Mouse (Mus musculus) midbrain, embryonic 12.5 days (tissue): Measurements from ENCODE around the gene Zfp800. TPM values are rescaled to one million over a fixed set of nuclear protein-coding genes. Genes with fewer than 3 reads are reported as not detected.

Experiments
- ATAC-seq: fragments of 200-750 bp; cut with Nextera tagmentation; 2 replicates; pipeline ENCODE4 v1.8.0; 2017; ENCODE audit warnings: low read depth, moderate TSS enrichment, moderate library complexity; ENCODE audit not compliant: low FRiP score
- H3K27ac ChIP-seq: fragments of 300-500 bp; sonication (generic); replicated peaks from 2 replicates; pipeline ENCODE4 v1.5.1; 2016; ENCODE audit warnings: mild to moderate bottlenecking
- H3K27me3 ChIP-seq: fragments of 300-500 bp; sonication (generic); 2 replicates; pipeline ENCODE4 v1.6.1; 2016; ENCODE audit warnings: mild to moderate bottlenecking
- H3K36me3 ChIP-seq: fragments of 300-500 bp; sonication (generic); 2 replicates; pipeline ENCODE4 v1.6.1; 2016
- H3K4me1 ChIP-seq: fragments of 300-500 bp; sonication (generic); 2 replicates; pipeline ENCODE4 v1.6.1; 2016
- H3K4me2 ChIP-seq: fragments of 300-500 bp; sonication (generic); replicated peaks from 2 replicates; pipeline ENCODE4 v1.6.1; 2016; ENCODE audit warnings: mild to moderate bottlenecking, moderate library complexity
- H3K4me3 ChIP-seq: fragments of 300-500 bp; sonication (generic); 2 replicates; pipeline ENCODE4 v1.5.1; 2016; ENCODE audit warnings: mild to moderate bottlenecking
- H3K9ac ChIP-seq: fragments of 300-500 bp; sonication (generic); replicated peaks from 2 replicates; pipeline ENCODE4 v1.6.1; 2016; ENCODE audit warnings: mild to moderate bottlenecking, moderate library complexity
- H3K9me3 ChIP-seq: fragments of 300-500 bp; sonication (generic); 2 replicates; pipeline ENCODE4 v1.6.1; 2016; ENCODE audit warnings: mild to moderate bottlenecking
- whole genome bisulfite sequencing: fragments of 180-500 bp; shearing (Covaris S2); methylation state at CpG from one replicate; pipeline ENCODE4 v1.1.7; 2016; 5-methylcytosine and 5-hydroxymethylcytosine counted together
- polyA plus RNA-seq: library from polyadenylated mRNA; unstranded; fragments of >200 nt; fragmentation: Nextera tagmentation; extraction: Ambion mirVana; gene quantifications from 2 replicates; pipeline ENCODE4 v1.2.1, GENCODE M21; 2016

Zfp800 gene
- polyA plus RNA-seq, 1 experiment from 2014 or later = 40.3 TPM

DNA sequence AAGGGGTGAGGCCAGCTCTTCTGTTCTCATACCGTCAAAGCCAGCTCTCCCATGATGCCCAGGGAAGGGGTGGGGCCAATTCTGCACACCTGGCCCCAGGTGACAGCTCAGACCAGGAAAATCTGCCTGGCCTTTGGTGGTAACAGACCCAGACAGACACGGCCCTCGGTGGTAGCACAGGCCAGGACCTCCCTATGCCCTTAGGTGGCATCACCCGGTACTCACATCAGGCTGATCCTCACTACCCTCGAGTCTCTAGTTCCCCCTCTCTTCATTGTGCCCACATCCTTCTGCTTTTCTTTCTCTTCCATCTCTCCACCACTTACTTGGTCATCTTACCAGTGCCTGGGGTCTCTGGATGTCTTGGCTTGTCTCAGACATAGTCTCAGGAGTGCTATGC, 64.1 kb downstream of the Zfp800 start:
- H3K36me3 ChIP-seq = no peaks in the 10 kb centered on the region
- H3K9me3 ChIP-seq = no peaks in the 10 kb centered on the region
- H3K27ac ChIP-seq = no peak overlapping the region
- no peak overlapping the region for H3K4me3 ChIP-seq
- peaks cover 7% of the 10 kb centered on the region; the same call in 1 of the 2 replicates for H3K4me1 ChIP-seq
- no peaks in the 10 kb centered on the region for H3K27me3 ChIP-seq
- 76% methylated on average over 5 of the region's 5 CpGs for WGBS
- H3K9ac ChIP-seq = no peak overlapping the region
- H3K4me2 ChIP-seq = no peak overlapping the region
- ATAC-seq = no peak

- no peaks in the 10 kb centered on the region for H3K36me3 ChIP-seq
- no peaks in the 10 kb centered on the region for H3K9me3 ChIP-seq
- no peak for ATAC-seq
- H3K4me1 ChIP-seq = peaks cover 7% of the 10 kb centered on the region; the same call in 1 of the 2 replicates
- no peak overlapping the region for H3K27ac ChIP-seq
- WGBS = 91% methylated on average over 3 of the region's 3 CpGs
- no peak overlapping the region for H3K9ac ChIP-seq
- no peak overlapping the region for H3K4me3 ChIP-seq
- no peak overlapping the region for H3K4me2 ChIP-seq
- H3K27me3 ChIP-seq = no peaks in the 10 kb centered on the region
Observed at GRCm38 (mm10) chr6:28332546-28332945, 65.3 kb downstream of the Zfp800 start.

GRCm38 (mm10) chr6:28329815-28330214, 68.0 kb downstream of the Zfp800 start:
- Histone ChIP-seq H3K4me2 (no peak overlapping the region), H3K9me3 (no peaks in the 10 kb centered on the region), H3K27ac (no peak overlapping the region), H3K4me3 (no peak overlapping the region), H3K9ac (no peak overlapping the region), H3K27me3 (no peaks in the 10 kb centered on the region), H3K4me1 (peaks cover 7% of the 10 kb centered on the region; the same call in 1 of the 2 replicates), H3K36me3 (no peaks in the 10 kb centered on the region)
- WGBS = 40% methylated on average over 6 of the region's 6 CpGs
- peak; percentile 47; the same call in 1 of the 2 replicates for ATAC-seq

DNA sequence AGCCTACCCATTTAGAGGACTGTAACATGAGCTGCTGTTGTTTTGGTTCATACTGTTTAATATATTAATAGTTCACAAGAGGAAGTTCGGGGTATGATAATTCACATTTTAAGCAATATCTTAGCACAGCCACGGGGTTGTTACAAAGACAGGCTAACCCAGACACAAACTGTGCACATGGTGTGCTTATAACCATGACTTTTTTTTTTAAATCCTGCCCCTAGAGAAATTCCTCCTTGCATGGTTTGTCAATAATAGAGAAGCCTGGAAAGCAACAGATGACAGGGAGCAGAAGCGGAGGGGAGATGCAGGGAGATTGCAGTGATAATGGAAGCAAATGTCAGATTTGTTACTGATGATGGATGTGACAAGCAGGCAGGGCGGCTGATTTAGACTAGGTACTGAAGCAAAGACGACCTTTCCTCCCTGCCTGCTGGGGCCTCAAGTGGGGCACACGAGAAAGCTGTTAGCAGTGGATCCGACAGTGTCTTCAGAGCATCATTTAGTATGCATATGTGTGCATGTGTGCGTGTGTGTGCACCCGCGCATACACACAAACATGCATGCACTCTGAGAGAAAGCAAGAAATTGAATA, 68.7 kb downstream of the Zfp800 start:
- ATAC-seq = 0 out of 2 replicates have a peak, but pooled peaks have one; percentile 56
- Histone ChIP-seq H3K4me3 (no peak overlapping the region), H3K4me1 (peaks cover 7% of the 10 kb centered on the region; the same call in 1 of the 2 replicates), H3K36me3 (no peaks in the 10 kb centered on the region), H3K27me3 (no peaks in the 10 kb centered on the region), H3K4me2 (no peak overlapping the region), H3K9me3 (no peaks in the 10 kb centered on the region), H3K9ac (no peak overlapping the region), H3K27ac (0 out of 2 replicates have a peak overlapping the region, but pooled peaks have one; percentile 6)
- WGBS = 49% methylated on average over 10 of the region's 10 CpGs

DNA sequence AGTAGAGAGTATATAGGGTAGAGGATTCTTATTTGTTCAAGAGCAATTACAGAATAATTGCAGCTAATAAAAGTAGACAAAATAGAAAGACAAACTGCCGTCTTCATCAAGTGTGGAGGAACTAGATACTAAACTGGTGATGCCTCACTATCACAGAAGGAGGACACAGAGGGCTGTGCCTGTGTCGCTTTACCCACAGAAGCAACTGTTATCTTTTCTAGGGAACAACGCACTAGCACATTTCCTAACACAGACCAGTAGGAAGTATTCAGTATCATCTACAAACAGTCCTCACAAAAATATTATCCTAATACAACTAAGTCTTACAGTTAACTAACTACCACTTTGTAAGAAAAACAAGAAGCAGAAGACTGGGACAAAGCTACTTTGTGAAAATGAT, 71.1 kb downstream of the Zfp800 start:
- peaks cover 5% of the 10 kb centered on the region; the same call in 1 of the 2 replicates for H3K9me3 ChIP-seq
- peaks cover 5% of the 10 kb centered on the region; the same call in 1 of the 2 replicates for H3K36me3 ChIP-seq
- peaks cover 7% of the 10 kb centered on the region; the same call in 1 of the 2 replicates for H3K4me1 ChIP-seq
- no peaks in the 10 kb centered on the region for H3K27me3 ChIP-seq
- H3K27ac ChIP-seq = no peak overlapping the region
- H3K4me3 ChIP-seq = no peak overlapping the region
- no peak overlapping the region for H3K9ac ChIP-seq
- H3K4me2 ChIP-seq = no peak overlapping the region
- 90% methylated on average over 3 of the region's 3 CpGs for WGBS
- ATAC-seq = no peak

DNA sequence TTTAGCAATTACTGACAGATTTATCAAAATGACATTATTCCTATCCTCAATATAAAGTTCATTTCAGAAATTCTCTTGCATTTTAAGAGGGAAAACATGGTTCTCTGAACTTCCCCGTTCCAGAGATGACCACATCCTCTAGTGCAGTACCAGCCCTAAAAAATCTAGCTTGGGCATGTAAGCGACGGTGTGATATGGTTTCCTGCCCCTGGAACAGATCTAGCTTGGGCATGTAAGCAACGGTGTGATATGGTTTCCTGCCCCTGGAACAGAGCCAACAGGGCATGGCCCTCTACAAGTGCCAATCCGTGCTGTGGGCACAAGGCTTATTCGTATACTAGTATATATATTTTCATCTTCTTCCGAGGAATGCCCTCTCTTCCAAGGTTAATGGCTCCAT, 75.4 kb downstream of the Zfp800 start:
- Histone ChIP-seq H3K9ac (no peak overlapping the region), H3K4me1 (0 out of 2 replicates have a peak, but pooled peaks cover 2% of the 10 kb centered on the region), H3K9me3 (peaks cover 5% of the 10 kb centered on the region; the same call in 1 of the 2 replicates), H3K27me3 (no peaks in the 10 kb centered on the region), H3K4me2 (no peak overlapping the region), H3K4me3 (no peak overlapping the region), H3K27ac (no peak overlapping the region), H3K36me3 (peaks cover 5% of the 10 kb centered on the region; the same call in 1 of the 2 replicates)
- WGBS = 96% methylated on average over 7 of the region's 7 CpGs
- ATAC-seq = no peak

DNA sequence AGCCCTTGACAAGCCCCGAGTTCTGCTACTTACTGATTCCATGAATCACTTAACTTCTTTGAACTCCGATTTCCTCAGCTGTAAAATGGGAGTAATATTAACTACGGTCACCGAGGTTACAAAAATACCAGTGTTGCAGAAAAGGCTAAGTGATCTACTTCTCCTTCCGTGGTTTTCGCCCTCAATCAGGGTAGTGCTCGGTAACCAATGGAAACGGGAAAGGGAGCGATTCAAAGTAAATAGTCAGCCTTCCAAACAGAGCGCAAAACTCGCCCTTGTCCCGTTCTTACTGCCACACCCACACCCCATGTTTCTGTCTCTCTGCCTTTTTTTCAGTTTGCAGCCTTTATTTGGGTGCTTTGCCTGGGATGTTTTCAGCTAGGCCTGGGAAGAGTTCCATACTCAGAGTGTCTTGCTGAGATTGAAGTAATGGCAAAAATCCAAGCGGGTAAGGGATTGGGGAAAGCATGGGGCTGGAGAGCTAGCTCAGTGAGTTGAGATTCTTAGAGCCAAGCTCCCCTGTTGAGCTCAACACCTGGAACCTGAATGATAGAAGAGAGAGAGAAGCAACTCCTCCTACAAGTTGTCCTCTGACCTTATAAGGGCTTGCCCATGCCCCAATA, 78.0 kb downstream of the Zfp800 start:
- Histone ChIP-seq H3K9ac (no peak overlapping the region), H3K9me3 (peaks cover 5% of the 10 kb centered on the region; the same call in 1 of the 2 replicates), H3K4me2 (no peak overlapping the region), H3K27me3 (no peaks in the 10 kb centered on the region), H3K27ac (no peak overlapping the region), H3K4me3 (no peak overlapping the region), H3K4me1 (0 out of 2 replicates have a peak, but pooled peaks cover 2% of the 10 kb centered on the region), H3K36me3 (peaks cover 5% of the 10 kb centered on the region; the same call in 1 of the 2 replicates)
- no peak for ATAC-seq
- WGBS = 80% methylated on average over 13 of the region's 13 CpGs

DNA sequence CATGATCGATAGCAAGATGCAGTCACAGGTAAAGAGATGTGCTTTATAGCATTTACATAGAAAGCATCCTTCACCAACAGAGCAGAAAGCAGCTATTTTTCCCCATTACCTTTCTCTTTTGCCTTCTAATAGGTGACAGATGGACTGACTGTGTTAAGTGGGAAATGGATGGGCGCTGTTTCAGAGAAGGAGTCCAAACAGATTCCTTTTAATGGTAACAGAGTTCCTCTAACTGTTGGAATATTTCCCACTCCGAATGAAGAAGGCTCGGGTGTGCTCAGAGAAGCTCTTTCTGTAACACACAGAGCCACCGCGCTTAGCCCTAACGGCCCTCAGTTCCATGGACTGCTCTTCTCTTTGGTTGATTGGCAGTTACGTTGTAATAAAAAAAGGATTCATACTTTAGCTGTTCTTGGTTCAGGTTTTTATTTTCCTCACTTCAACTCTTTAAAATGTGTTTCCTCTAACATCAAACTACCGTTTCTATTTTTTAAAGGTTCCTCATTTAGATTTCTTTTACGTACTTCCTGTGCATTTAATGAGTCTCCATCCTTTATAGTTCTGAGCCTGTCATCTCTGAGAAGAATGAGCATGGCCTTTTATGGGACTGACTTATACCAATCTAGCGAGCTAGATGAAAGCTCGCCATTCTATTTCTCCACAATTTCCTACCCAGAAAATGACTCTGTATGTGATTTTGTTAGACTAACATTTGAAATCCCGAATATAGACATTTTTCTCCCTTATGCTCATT, 78.8 kb downstream of the Zfp800 start:
- Histone ChIP-seq H3K4me2 (no peak overlapping the region), H3K4me3 (no peak overlapping the region), H3K9ac (no peak overlapping the region), H3K9me3 (peaks cover 5% of the 10 kb centered on the region; the same call in 1 of the 2 replicates), H3K4me1 (0 out of 2 replicates have a peak, but pooled peaks cover 2% of the 10 kb centered on the region), H3K27me3 (no peaks in the 10 kb centered on the region), H3K36me3 (peaks cover 5% of the 10 kb centered on the region; the same call in 1 of the 2 replicates), H3K27ac (no peak overlapping the region)
- ATAC-seq = no peak
- WGBS = 90% methylated on average over 13 of the region's 13 CpGs

GRCm38 (mm10) chr6:28315208-28315607, 82.6 kb downstream of the Zfp800 start:
- no peak for ATAC-seq
- no peaks in the 10 kb centered on the region for H3K27me3 ChIP-seq
- WGBS = 95% methylated on average over 3 of the region's 3 CpGs

DNA sequence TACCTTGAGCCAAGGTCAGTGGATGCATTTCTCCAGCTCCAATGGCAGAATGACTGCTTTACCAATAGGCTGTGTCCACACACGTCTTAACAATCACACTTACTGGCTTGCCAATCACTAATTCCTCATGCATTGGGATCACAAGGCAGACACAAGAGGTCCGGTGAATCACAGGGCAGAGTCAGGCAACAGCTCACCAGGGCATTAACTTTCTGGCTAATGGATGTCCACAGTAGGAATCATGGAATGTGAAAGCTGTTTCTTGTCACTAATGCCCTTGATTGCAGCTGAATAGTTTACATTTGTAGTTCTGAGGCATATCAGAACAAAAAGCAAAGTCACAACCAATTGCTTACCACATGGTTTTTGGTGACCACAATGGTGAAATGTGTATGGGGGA, 85.7 kb downstream of the Zfp800 start:
- WGBS = 76% methylated on average over 2 of the region's 2 CpGs
- H3K9ac ChIP-seq = no peak overlapping the region
- H3K27ac ChIP-seq = no peak overlapping the region
- no peaks in the 10 kb centered on the region for H3K27me3 ChIP-seq
- no peak overlapping the region for H3K4me3 ChIP-seq
- no peaks in the 10 kb centered on the region for H3K4me1 ChIP-seq
- H3K4me2 ChIP-seq = no peak overlapping the region
- no peaks in the 10 kb centered on the region for H3K9me3 ChIP-seq
- H3K36me3 ChIP-seq = 0 out of 2 replicates have a peak, but pooled peaks cover 4% of the 10 kb centered on the region
- ATAC-seq = no peak

More at GRCm38 (mm10) chr6:28315208-28315607, 82.6 kb downstream of the Zfp800 start:
- 0 out of 2 replicates have a peak, but pooled peaks cover 2% of the 10 kb centered on the region for H3K4me1 ChIP-seq
- H3K9ac ChIP-seq = no peak overlapping the region
- H3K4me2 ChIP-seq = no peak overlapping the region
- H3K4me3 ChIP-seq = no peak overlapping the region
- 0 out of 2 replicates have a peak, but pooled peaks cover 4% of the 10 kb centered on the region for H3K36me3 ChIP-seq
- no peaks in the 10 kb centered on the region for H3K9me3 ChIP-seq
- no peak overlapping the region for H3K27ac ChIP-seq

- H3K27ac ChIP-seq = no peak overlapping the region
- H3K4me1 ChIP-seq = no peaks in the 10 kb centered on the region
- ATAC-seq = no peak
- H3K9me3 ChIP-seq = no peaks in the 10 kb centered on the region
- no peak overlapping the region for H3K4me2 ChIP-seq
- H3K27me3 ChIP-seq = no peaks in the 10 kb centered on the region
- 0 out of 2 replicates have a peak, but pooled peaks cover 4% of the 10 kb centered on the region for H3K36me3 ChIP-seq
- H3K4me3 ChIP-seq = no peak overlapping the region
- H3K9ac ChIP-seq = no peak overlapping the region
Observed at GRCm38 (mm10) chr6:28309692-28310091, 88.1 kb downstream of the Zfp800 start.
